Mouse (Mus musculus): ENCODE data around the gene Exoc3l4. TPM values are rescaled to one million over a fixed set of nuclear protein-coding genes. Genes with fewer than 3 reads are reported as not detected.

The Exoc3l4 gene
- polyA plus RNA-seq, 1 experiment = 58.3 TPM

DNA sequence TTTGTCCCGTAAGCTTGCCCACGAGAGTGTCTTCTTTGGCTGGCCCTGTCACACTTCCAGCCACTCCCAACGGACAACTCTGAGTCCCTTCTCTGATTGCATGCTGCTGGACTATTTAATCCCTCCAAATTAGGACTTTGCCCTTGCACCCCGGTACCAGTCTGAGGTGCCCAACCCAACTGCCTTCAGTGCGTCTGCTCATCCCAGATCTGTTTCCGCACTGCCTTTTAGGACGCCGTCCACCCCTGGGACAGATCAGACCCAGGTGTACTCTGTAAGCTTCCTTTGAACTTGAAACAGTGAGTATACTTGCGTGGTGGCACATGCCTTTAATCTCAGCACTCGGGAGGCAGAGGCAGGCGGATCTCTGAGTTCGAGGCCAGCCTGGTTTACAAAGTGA, 38.0 kb upstream of the Exoc3l4 start:
- Histone ChIP-seq H3K27me3 (ENCODE audit: control insufficient read depth, insufficient read depth, insufficient read length) (no peaks in the 10 kb centered on the region), H3K36me3 (ENCODE audit: control insufficient read depth, insufficient read depth) (no peaks in the 10 kb centered on the region), H3K79me3 (ENCODE audit: low read depth) (peaks cover 33% of the 10 kb centered on the region), H3K79me2 (ENCODE audit: control insufficient read depth, insufficient read depth) (peaks cover 35% of the 10 kb centered on the region), H3K4me3 (ENCODE audit: insufficient read depth, poor library complexity, severe bottlenecking) (peak overlapping the region; percentile 71), H3ac (ENCODE audit: control insufficient read depth, insufficient read length, low read depth) (no peak overlapping the region)
- no peak for TF ChIP-seq MYOD1 (IDR thresholded peaks at IDR 0.05; ENCODE audit: control insufficient read depth, insufficient read length, low read depth)
- no peak for TF ChIP-seq MYOG (IDR thresholded peaks at IDR 0.05; ENCODE audit: control insufficient read depth, extremely low read depth, insufficient read length)
- no peak for TF ChIP-seq USF1 (IDR thresholded peaks at IDR 0.05; ENCODE audit: low read depth)
- no peak for TF ChIP-seq MAX (IDR thresholded peaks at IDR 0.05)

- H3K79me2 ChIP-seq (ENCODE audit: control insufficient read depth, insufficient read depth) = no peaks in the 10 kb centered on the region
- H3K79me3 ChIP-seq (ENCODE audit: low read depth) = no peaks in the 10 kb centered on the region
- TF ChIP-seq MYOD1 (IDR thresholded peaks at IDR 0.05; ENCODE audit: control insufficient read depth, insufficient read length, low read depth) (no peak), USF1 (IDR thresholded peaks at IDR 0.05; ENCODE audit: low read depth) (peak; percentile 28)
- no peaks in the 10 kb centered on the region for H3K27me3 ChIP-seq (ENCODE audit: control insufficient read depth, insufficient read depth, insufficient read length)
- H3K4me3 ChIP-seq (ENCODE audit: insufficient read depth, poor library complexity, severe bottlenecking) = no peak overlapping the region
- no peaks in the 10 kb centered on the region for H3K36me3 ChIP-seq (ENCODE audit: control insufficient read depth, insufficient read depth)
- no peak overlapping the region for H3ac ChIP-seq (ENCODE audit: control insufficient read depth, insufficient read length, low read depth)
These were observed 30.8 kb upstream of the Exoc3l4 start for GRCm38 (mm10) chr12:111385883-111386641.

- Histone ChIP-seq H3ac (ENCODE audit: control insufficient read depth, insufficient read length, low read depth) (peak overlapping the region; percentile 18), H3K4me3 (ENCODE audit: insufficient read depth, poor library complexity, severe bottlenecking) (no peak overlapping the region), H3K79me2 (ENCODE audit: control insufficient read depth, insufficient read depth) (no peaks in the 10 kb centered on the region), H3K36me3 (ENCODE audit: control insufficient read depth, insufficient read depth) (no peaks in the 10 kb centered on the region), H3K79me3 (ENCODE audit: low read depth) (no peaks in the 10 kb centered on the region), H3K27me3 (ENCODE audit: control insufficient read depth, insufficient read depth, insufficient read length) (no peaks in the 10 kb centered on the region)
- TF ChIP-seq USF1 (IDR thresholded peaks at IDR 0.05; ENCODE audit: low read depth) (no peak), FOSL1 (IDR thresholded peaks at IDR 0.05; ENCODE audit: insufficient read depth, low read length, poor library complexity, severe bottlenecking) (no peak), CEBPB (IDR thresholded peaks at IDR 0.05; ENCODE audit: low read depth) (no peak), MAX (IDR thresholded peaks at IDR 0.05) (no peak), MYOG (IDR thresholded peaks at IDR 0.05; ENCODE audit: control insufficient read depth, extremely low read depth, insufficient read length) (no peak), CTCF (IDR thresholded peaks at IDR 0.05; ENCODE audit: control insufficient read depth, insufficient read depth, insufficient read length) (no peak), MYOD1 (IDR thresholded peaks at IDR 0.05; ENCODE audit: control insufficient read depth, insufficient read length, low read depth) (no peak)
These were observed 30.1 kb upstream of the Exoc3l4 start for GRCm38 (mm10) chr12:111386642-111387120.

GRCm38 (mm10) chr12:111387146-111387545, 29.7 kb upstream of the Exoc3l4 start:
- Histone ChIP-seq H3K4me3 (ENCODE audit: insufficient read depth, poor library complexity, severe bottlenecking) (no peak overlapping the region), H3K36me3 (ENCODE audit: control insufficient read depth, insufficient read depth) (no peaks in the 10 kb centered on the region), H3ac (ENCODE audit: control insufficient read depth, insufficient read length, low read depth) (no peak overlapping the region), H3K79me2 (ENCODE audit: control insufficient read depth, insufficient read depth) (no peaks in the 10 kb centered on the region), H3K27me3 (ENCODE audit: control insufficient read depth, insufficient read depth, insufficient read length) (no peaks in the 10 kb centered on the region), H3K79me3 (ENCODE audit: low read depth) (no peaks in the 10 kb centered on the region)
- no peak for TF ChIP-seq FOSL1 (IDR thresholded peaks at IDR 0.05; ENCODE audit: insufficient read depth, low read length, poor library complexity, severe bottlenecking)
- TF ChIP-seq CEBPB (IDR thresholded peaks at IDR 0.05; ENCODE audit: low read depth) = no peak
- TF ChIP-seq USF1 (IDR thresholded peaks at IDR 0.05; ENCODE audit: low read depth) = no peak
- TF ChIP-seq MAX (IDR thresholded peaks at IDR 0.05) = no peak
- TF ChIP-seq CTCF (IDR thresholded peaks at IDR 0.05; ENCODE audit: control insufficient read depth, insufficient read depth, insufficient read length) = no peak
- no peak for TF ChIP-seq MYOD1 (IDR thresholded peaks at IDR 0.05; ENCODE audit: control insufficient read depth, insufficient read length, low read depth)
- no peak for TF ChIP-seq MYOG (IDR thresholded peaks at IDR 0.05; ENCODE audit: control insufficient read depth, extremely low read depth, insufficient read length)

DNA sequence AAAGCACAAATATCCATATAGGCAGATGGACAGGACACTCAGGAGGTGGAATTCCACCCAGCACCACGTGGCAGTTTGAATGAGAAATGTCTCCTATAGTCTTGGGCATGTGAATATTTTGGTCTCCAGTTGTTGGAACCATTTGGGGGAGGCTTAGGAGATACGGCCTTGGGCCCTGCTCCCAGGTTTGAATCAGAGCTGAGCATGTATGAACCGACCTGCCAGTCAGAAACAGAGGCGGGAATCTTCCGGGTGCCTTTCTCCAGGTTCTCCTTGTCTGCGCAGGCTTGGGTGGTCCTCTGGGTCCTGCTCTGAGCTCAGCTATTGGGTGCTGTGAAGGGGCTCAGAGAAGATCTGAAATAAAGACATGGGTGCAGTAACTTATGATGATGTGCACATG, 22.8 kb upstream of the Exoc3l4 start:
- H3K79me3 ChIP-seq (ENCODE audit: low read depth) = no peaks in the 10 kb centered on the region
- peaks cover 3% of the 10 kb centered on the region for H3K27me3 ChIP-seq (ENCODE audit: control insufficient read depth, insufficient read depth, insufficient read length)
- H3K79me2 ChIP-seq (ENCODE audit: control insufficient read depth, insufficient read depth) = no peaks in the 10 kb centered on the region
- no peaks in the 10 kb centered on the region for H3K36me3 ChIP-seq (ENCODE audit: control insufficient read depth, insufficient read depth)
- H3K4me3 ChIP-seq (ENCODE audit: insufficient read depth, poor library complexity, severe bottlenecking) = no peak overlapping the region
- H3ac ChIP-seq (ENCODE audit: control insufficient read depth, insufficient read length, low read depth) = no peak overlapping the region
- TF ChIP-seq MYOG (IDR thresholded peaks at IDR 0.05; ENCODE audit: control insufficient read depth, extremely low read depth, insufficient read length) = no peak
- no peak for TF ChIP-seq MYOD1 (IDR thresholded peaks at IDR 0.05; ENCODE audit: control insufficient read depth, insufficient read length, low read depth)
- no peak for TF ChIP-seq MAX (IDR thresholded peaks at IDR 0.05)
- TF ChIP-seq FOSL1 (IDR thresholded peaks at IDR 0.05; ENCODE audit: insufficient read depth, low read length, poor library complexity, severe bottlenecking) = no peak

DNA sequence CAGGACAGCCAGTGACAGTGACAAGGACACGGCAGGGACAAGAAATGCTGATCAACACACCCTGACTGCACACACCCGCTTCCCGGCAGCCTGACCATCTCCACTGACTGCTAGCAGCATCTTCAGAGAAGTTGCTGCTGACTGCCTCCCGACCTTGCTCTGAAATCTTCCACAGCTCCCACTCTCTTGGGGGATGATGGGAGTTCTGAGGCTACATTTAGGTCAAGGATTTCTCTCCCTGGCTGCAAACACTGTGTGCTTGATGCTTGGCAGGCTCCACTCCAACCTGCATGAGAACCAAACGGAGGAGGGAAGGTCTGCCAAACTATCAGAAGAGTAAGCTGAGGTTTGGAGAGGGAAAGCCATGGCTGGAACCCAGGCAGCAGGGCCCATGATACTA, 19.8 kb upstream of the Exoc3l4 start:
- H3ac ChIP-seq (ENCODE audit: control insufficient read depth, insufficient read length, low read depth) = no peak overlapping the region
- H3K4me3 ChIP-seq (ENCODE audit: insufficient read depth, poor library complexity, severe bottlenecking) = no peak overlapping the region
- TF ChIP-seq CEBPB (IDR thresholded peaks at IDR 0.05; ENCODE audit: low read depth) = no peak
- no peak for TF ChIP-seq USF1 (IDR thresholded peaks at IDR 0.05; ENCODE audit: low read depth)
- no peak for TF ChIP-seq MYOD1 (IDR thresholded peaks at IDR 0.05; ENCODE audit: control insufficient read depth, insufficient read length, low read depth)
- TF ChIP-seq MAX (IDR thresholded peaks at IDR 0.05) = no peak
- TF ChIP-seq CTCF (IDR thresholded peaks at IDR 0.05; ENCODE audit: control insufficient read depth, insufficient read depth, insufficient read length) = no peak
- TF ChIP-seq MYOG (IDR thresholded peaks at IDR 0.05; ENCODE audit: control insufficient read depth, extremely low read depth, insufficient read length) = no peak
- TF ChIP-seq FOSL1 (IDR thresholded peaks at IDR 0.05; ENCODE audit: insufficient read depth, low read length, poor library complexity, severe bottlenecking) = no peak
- no peaks in the 10 kb centered on the region for H3K36me3 ChIP-seq (ENCODE audit: control insufficient read depth, insufficient read depth)
- no peaks in the 10 kb centered on the region for H3K79me2 ChIP-seq (ENCODE audit: control insufficient read depth, insufficient read depth)
- H3K27me3 ChIP-seq (ENCODE audit: control insufficient read depth, insufficient read depth, insufficient read length) = peaks cover 3% of the 10 kb centered on the region
- no peaks in the 10 kb centered on the region for H3K79me3 ChIP-seq (ENCODE audit: low read depth)
